In the genomic region with DNA sequence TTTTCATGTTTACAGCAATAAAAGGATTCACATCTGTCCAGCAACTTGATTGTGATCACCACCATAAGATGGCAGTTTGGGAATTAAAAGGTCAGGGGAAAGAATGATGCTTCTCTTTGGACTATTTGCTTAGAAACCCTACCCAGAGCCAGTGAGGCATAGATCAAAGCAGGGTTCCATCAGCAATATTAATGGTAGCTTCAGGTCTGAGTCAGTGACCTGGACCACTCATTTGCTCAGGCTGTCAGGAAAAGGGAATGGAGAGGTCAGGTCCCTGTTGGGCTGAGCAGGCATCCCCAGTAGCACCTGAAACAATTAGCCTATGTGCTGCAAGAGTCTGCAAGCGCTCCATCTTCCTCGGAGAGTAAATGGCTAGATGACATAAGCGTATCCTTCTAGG, we compare ENCODE assay signal across 22 mouse cellular contexts.
"Had no signal": no experiment of that assay in that cellular context is flagged by ENCODE, and none has a peak within 500 bp of the region (broad histone marks: within the 10 kb centered on the region; RNA-seq: fewer than 3 reads in every experiment).

No protein-coding gene starts in this region.

- H3K4me3 ChIP-seq: left cerebral cortex, adult 2 months; midbrain, embryonic 10.5 days; midbrain, embryonic 13.5 days; myocyte; neural tube, embryonic 12.5 days; neural tube, embryonic 15.5 days had no signal

- H3K4me1 ChIP-seq: midbrain, embryonic 13.5 days; neural tube, embryonic 12.5 days; neural tube, embryonic 15.5 days had no signal

- H3K4me2 ChIP-seq: lung, embryonic 14.5 days; midbrain, embryonic 13.5 days; neural tube, embryonic 12.5 days; neural tube, embryonic 15.5 days had no signal

- H3K27me3 ChIP-seq: midbrain, embryonic 13.5 days; neural tube, embryonic 12.5 days; neural tube, embryonic 15.5 days had no signal

- ATAC-seq: intestine, postnatal 0 days; liver, postnatal 0 days; lung, postnatal 0 days; midbrain, embryonic 13.5 days; midbrain, embryonic 16.5 days had no signal

- DNase-seq: kidney, adult 9 months; layer of hippocampus, postnatal 36 days; liver, postnatal 0 days; lung, embryonic 14.5 days; right cerebral cortex, adult 18-20 months; right cerebral cortex, postnatal 14 days; right cerebral cortex, postnatal 4 days; thymus, adult 2 months; thymus, postnatal 14 days; thymus, postnatal 4 days had no signal

- H3K9me3 ChIP-seq: midbrain, embryonic 10.5 days; midbrain, embryonic 13.5 days; neural tube, embryonic 12.5 days; neural tube, embryonic 15.5 days had no signal

- H3K9ac ChIP-seq: liver, embryonic 14.5 days; liver, postnatal 0 days; lung, embryonic 14.5 days; midbrain, embryonic 13.5 days; neural tube, embryonic 12.5 days; neural tube, embryonic 15.5 days had no signal

- H3K27ac ChIP-seq: left cerebral cortex, adult 2 months; liver, embryonic 14.5 days; macrophage; midbrain, embryonic 13.5 days; neural tube, embryonic 12.5 days; neural tube, embryonic 15.5 days; stomach, postnatal 0 days had no signal

- H3K36me3 ChIP-seq: midbrain, embryonic 10.5 days; midbrain, embryonic 13.5 days; neural tube, embryonic 12.5 days; neural tube, embryonic 15.5 days had no signal
